Mouse (Mus musculus) v-Abl transformed pro-B cells (cell line): ENCODE measurements at regions not wholly inside any gene's neighbourhood (a gene's known extent, or its start where the extent isn't known, plus 50 kb on each side); places are given as distances from the start of the nearest gene placed in this dataset.

ENCODE experiments used
- in situ Hi-C, 2 experiments: fragments of 400-800 bp; cut with MboI; formaldehyde crosslinking; loops; one replicate each; pipeline ENCODE4 v1.15.1; 2025; ENCODE audit not compliant: unreplicated experiment in 2 of 2

GRCm38 (mm10) chr4:54282934-54283333 lies 457.1 kb downstream of the Tmem38b start:
- in situ Hi-C loops = no loop called here

GRCm38 (mm10) chr4:54313804-54314203 lies 488.0 kb downstream of the Tmem38b start:
- in situ Hi-C loops = loop anchor here (10.0 to 25.0 kb wide), 2 partner anchors 921 to 923 kb away; no protein-coding TSS in a partner anchor

DNA sequence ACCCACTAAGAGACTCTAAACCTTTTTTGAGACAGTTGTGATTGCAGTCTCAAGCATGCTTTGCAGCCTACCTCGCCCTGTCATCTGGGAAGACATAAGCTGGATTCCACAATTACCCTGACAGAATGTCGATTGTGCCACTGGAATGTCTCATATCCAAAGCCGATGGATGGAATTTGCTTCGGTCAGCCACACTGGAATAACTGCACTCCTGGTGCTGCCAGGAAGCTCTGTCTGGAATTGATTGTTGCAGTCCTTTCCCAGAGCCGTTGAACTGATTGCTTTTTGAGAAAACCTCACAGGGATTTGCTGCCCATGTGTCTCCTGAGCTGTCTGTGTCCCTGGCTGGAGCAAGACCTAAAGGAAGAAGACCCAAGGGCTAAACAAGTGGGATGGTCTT lies 499.0 kb downstream of the Tmem38b start:
- in situ Hi-C loops = loop anchor here in 1 of 2 experiments (25.0 kb wide), 1 partner anchor 912 kb away; no protein-coding TSS in a partner anchor

DNA sequence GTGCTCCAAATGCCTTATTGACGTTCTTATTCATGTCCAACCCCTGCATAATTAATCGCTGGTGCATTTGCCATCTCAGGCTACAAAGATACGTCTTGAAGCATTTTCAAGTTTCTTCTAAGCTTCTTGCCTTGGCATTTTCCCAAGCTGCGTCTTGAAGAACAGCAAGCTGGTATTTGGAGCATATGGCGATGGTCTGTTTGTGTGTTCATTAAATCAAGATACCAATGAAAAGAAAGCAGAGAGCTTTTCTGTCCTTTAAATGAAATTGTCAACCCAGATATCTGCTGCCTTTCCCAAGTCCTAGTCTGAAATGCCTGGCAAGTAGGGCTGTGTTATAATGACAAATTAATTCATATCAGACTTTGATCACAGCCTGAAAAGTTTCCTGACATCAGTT lies 502.4 kb downstream of the Tmem38b start:
- in situ Hi-C loops = no loop called here

DNA sequence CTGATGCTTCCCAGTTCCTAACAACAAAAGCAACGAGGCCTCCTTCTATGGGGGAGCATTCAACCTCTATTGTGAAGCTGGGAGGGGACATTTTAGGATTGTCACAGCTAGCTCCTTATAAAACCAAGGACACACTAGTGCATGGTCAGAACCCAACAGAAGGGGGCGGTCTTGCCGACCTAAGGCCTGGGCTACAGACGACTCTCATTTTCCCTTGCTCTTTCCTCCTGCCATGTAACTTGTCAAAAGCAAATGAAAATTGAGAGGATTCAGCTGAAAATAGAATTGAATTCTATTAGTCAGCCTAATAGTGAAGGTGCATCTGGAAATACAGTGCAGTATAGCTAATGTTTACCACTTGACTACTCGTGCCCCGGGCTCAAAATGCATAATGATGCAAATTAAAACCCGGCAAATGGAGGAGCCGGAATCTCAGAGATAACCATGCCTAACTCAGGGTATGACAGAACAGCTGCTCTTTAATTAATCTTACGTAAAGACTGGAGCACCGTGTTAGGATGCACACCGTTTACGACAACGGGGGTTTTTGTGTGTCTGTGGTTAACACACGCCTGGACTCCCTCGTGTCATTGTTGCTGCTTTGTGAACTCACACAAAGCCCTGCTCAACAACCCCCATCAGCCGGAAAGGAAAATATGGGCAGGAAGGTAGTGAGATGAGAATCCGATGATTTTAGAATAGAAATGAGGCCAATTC lies 503.0 kb downstream of the Tmem38b start:
- in situ Hi-C loops = no loop called here

- in situ Hi-C loops = no loop called here
Measured at GRCm38 (mm10) chr4:54330686-54331085, 504.8 kb downstream of the Tmem38b start.

GRCm38 (mm10) chr4:54331588-54332211 lies 505.9 kb downstream of the Tmem38b start:
- in situ Hi-C loops = no loop called here

DNA sequence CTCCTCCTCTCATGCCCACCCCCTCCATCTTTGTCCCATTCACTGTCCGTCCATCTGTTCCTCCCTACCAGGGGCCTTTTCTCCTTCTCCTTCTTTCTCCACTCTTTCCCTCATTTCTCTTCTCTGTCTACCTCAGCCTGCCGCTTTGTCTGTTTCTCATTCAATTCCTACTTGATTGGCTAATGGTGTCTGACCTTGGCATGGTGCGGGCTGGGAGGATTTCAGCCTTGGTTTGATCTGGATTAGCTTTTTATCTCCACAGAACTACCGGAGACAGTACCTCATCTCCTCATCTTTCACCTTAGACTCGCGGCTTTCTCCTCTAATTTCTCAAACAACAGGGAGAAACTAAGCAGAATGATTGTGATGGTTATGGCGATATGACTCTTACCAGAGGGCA lies 506.4 kb downstream of the Tmem38b start:
- in situ Hi-C loops = no loop called here

DNA sequence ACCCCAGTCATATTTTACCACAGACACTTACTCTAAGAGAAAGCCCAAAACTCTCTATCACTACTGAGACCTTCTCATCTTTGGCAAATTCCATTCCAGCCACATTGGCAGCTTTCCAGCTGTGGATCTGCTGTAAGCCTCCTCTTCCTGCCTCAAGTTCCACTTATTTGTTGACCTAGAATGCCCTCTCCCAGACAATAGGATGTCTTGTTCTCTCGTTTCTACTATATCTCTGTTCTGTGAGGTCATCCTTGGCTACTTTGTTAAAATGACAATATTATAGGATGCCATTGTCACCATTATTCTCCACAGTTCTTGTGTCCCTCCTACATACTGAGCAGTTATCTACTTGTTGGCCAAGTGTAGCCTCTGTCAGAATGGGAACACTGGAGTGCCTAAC lies 512.7 kb downstream of the Tmem38b start:
- in situ Hi-C loops = no loop called here

DNA sequence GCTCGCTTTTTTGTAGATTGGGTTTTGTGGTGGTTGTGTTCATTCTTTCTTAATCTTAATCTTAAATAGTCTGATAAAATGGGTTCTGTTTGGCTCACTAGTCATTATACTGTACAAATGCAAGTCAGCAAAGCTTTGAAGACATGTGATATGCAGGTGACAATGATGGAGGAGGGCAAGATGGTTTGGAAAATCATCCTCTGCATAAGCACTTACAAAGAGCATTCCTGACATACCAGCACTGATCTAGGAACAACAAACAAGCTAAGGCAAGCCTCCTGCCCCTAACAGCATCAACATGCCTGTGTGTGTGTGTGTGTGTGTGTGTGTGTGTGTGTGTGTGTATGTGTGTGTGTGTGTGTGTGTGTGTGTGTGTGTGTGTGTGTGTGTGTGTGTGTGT lies 514.3 kb downstream of the Tmem38b start:
- in situ Hi-C loops = no loop called here

- in situ Hi-C loops = no loop called here
Measured at GRCm38 (mm10) chr4:54353657-54354390, 528.0 kb downstream of the Tmem38b start.

DNA sequence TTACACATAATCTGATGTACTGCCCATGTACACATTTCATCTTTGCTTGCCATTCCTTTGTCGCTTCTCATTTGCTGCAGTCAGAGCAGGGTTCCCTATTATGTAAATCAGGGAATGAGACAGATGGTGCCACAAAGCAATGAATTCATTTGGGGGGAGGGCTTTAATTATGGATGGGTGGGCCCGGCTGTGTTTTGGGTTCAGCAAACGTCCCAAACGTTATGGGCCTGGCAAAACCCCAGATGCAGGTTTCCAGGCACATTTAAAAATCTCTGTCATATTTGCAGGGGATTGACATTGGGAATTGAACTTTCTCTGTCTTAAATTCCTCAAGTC lies 528.5 kb downstream of the Tmem38b start:
- in situ Hi-C loops = no loop called here

GRCm38 (mm10) chr4:54355381-54356040 lies 529.7 kb downstream of the Tmem38b start:
- in situ Hi-C loops = no loop called here

- in situ Hi-C loops = no loop called here
Measured at GRCm38 (mm10) chr4:54356041-54356427, 530.2 kb downstream of the Tmem38b start.

- in situ Hi-C loops = no loop called here
Measured at GRCm38 (mm10) chr4:54370909-54371308, 545.1 kb downstream of the Tmem38b start.

DNA sequence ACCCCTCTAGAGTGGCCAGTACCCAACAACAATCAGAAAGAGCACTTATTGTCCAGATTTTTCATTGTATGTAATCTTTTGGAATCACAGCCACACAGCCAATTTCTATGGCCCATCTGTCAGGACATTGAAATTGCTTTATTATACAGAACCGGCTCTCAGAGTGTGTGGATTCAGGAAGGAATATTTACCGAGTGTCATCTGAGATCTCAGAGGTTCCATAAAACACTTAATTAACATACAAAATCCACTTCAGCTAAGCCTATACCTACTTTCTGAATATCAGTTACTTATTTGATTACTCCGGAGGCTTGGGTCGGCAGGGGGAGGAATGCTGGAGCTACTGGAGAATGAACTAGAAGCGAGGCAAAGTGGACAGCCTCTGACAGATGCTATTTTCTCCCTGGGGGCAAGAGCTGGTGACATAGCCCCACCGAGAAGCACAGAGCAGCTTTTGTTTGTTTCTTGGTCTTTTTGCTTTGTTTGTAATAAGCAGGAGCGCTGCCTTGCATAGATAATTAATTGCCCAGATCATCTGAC lies 545.6 kb downstream of the Tmem38b start:
- in situ Hi-C loops = no loop called here

DNA sequence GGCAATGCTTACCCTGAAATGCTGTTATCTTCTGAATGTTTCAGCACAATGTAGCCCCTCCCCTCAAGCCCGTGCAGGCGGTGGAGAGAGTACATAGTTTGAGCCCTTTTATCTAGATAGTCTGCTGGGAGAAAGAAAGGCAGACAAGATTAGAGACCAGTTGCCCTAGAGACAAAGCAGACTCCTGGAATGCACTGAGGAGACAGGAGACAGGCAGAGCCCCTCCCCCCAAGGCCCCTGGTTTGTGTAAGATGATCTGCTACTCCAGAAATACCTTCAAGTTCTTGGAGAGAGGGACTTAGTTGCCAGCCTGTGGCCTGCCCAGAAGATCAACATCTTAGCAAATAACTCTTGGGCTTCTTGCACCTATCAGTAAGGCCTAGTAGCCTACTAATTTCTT lies 547.8 kb downstream of the Tmem38b start:
- in situ Hi-C loops = no loop called here

DNA sequence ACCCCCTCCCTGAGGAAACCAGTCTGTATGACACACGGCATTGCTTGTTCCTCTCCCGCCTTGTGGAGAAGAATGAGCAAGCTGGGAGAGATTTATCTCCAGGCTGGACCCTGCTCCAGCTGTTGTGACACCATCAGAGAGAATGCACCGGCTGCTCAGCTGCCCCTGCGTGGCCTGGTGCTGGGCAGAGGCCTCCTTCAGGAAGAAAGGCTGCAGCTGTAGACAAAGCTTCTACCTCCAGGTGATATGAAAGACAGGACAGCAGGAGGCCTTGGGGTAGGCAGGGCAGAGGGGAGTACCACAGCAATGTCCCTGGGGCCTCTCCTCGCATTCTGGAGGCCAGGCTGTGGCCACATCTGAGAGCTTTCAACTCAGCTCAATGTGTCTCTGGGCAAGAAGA lies 548.6 kb downstream of the Tmem38b start:
- in situ Hi-C loops = no loop called here

- in situ Hi-C loops = no loop called here
Measured at GRCm38 (mm10) chr4:54387460-54387859, 557.4 kb upstream of the Zfp462 start.

- in situ Hi-C loops = no loop called here
Measured at GRCm38 (mm10) chr4:54391536-54392208, 553.2 kb upstream of the Zfp462 start.
